Mouse (Mus musculus) brown adipose tissue, adult 24 weeks (tissue): ENCODE results near the gene Cebpa. TPM values are rescaled to one million over a fixed set of nuclear protein-coding genes. Genes with fewer than 3 reads are reported as not detected.

Source experiments
- H3K27ac ChIP-seq: fragments of 200-500 bp; replicated peaks from 2 replicates; pipeline ENCODE4 v1.5.1; 2012; ENCODE audit warnings: low read depth, mild to moderate bottlenecking, low read length
- H3K4me1 ChIP-seq: fragments of 200-500 bp; 2 replicates; pipeline ENCODE4 v1.6.1; 2012; ENCODE audit warnings: low read length, mixed read lengths; ENCODE audit not compliant: control insufficient read depth, insufficient read depth, insufficient read length
- H3K4me3 ChIP-seq: fragments of 200-500 bp; 2 replicates; pipeline ENCODE4 v1.5.1; 2012; ENCODE audit warnings: low read depth, mild to moderate bottlenecking, low read length, moderate library complexity; ENCODE audit not compliant: insufficient read depth
- polyA plus RNA-seq: library from polyadenylated mRNA; stranded (reverse); fragments of >200 nt; gene quantifications from 2 replicates; pipeline ENCODE4 v1.2.4, GENCODE M21; 2012; ENCODE audit not compliant: missing spikeins, insufficient read depth, insufficient read length

Gene Cebpa
- polyA plus RNA-seq, 1 experiment: 435 TPM

GRCm38 (mm10) chr7:35113136-35113535 lies 6.0 kb upstream of the Cebpa start:
- Histone ChIP-seq H3K4me1 (no peaks in the 10 kb centered on the region), H3K27ac (no peak overlapping the region), H3K4me3 (no peak overlapping the region)

- no peak overlapping the region for H3K27ac ChIP-seq
- H3K4me3 ChIP-seq: no peak overlapping the region
- no peaks in the 10 kb centered on the region for H3K4me1 ChIP-seq
Measured at GRCm38 (mm10) chr7:35113721-35114120, 5.4 kb upstream of the Cebpa start.

GRCm38 (mm10) chr7:35116524-35116923 lies 2.6 kb upstream of the Cebpa start:
- Histone ChIP-seq H3K27ac (no peak overlapping the region), H3K4me1 (no peaks in the 10 kb centered on the region), H3K4me3 (no peak overlapping the region)

GRCm38 (mm10) chr7:35117052-35117451 lies 2.0 kb upstream of the Cebpa start:
- Histone ChIP-seq H3K4me1 (no peaks in the 10 kb centered on the region), H3K27ac (no peak overlapping the region), H3K4me3 (no peak overlapping the region; the same call in 1 of the 2 replicates)

- Histone ChIP-seq H3K4me3 (peak overlapping the region; percentile 93), H3K27ac (peak overlapping the region; percentile 89), H3K4me1 (no peaks in the 10 kb centered on the region)
Measured at GRCm38 (mm10) chr7:35117761-35118098, 1.4 kb upstream of the Cebpa start.

- H3K4me3 ChIP-seq: peak overlapping the region; percentile 93
- H3K4me1 ChIP-seq: no peaks in the 10 kb centered on the region
- peak overlapping the region; percentile 89 for H3K27ac ChIP-seq
Measured at GRCm38 (mm10) chr7:35118099-35118781, 853 bp upstream of the Cebpa start.

GRCm38 (mm10) chr7:35119506-35120145 lies 533 bp downstream of the Cebpa start:
- Histone ChIP-seq H3K27ac (peak overlapping the region; percentile 97), H3K4me3 (peak overlapping the region; percentile 93), H3K4me1 (peaks cover 4% of the 10 kb centered on the region; the same call in 1 of the 2 replicates)

GRCm38 (mm10) chr7:35120146-35120691 lies 1.1 kb downstream of the Cebpa start:
- Histone ChIP-seq H3K27ac (peak overlapping the region; percentile 97), H3K4me1 (peaks cover 6% of the 10 kb centered on the region; the same call in 1 of the 2 replicates), H3K4me3 (peak overlapping the region; percentile 93)

GRCm38 (mm10) chr7:35121150-35121549 lies 2.1 kb downstream of the Cebpa start:
- Histone ChIP-seq H3K4me3 (peak overlapping the region; percentile 93), H3K27ac (peak overlapping the region; percentile 97), H3K4me1 (peaks cover 7% of the 10 kb centered on the region)

- Histone ChIP-seq H3K27ac (peak overlapping the region; percentile 97), H3K4me1 (peaks cover 16% of the 10 kb centered on the region), H3K4me3 (peak overlapping the region; percentile 93)
Measured at GRCm38 (mm10) chr7:35122401-35123320, 3.6 kb downstream of the Cebpa start.

GRCm38 (mm10) chr7:35123431-35123953 lies 4.4 kb downstream of the Cebpa start:
- H3K27ac ChIP-seq: peak overlapping the region; percentile 97
- peak overlapping the region; percentile 93 for H3K4me3 ChIP-seq
- H3K4me1 ChIP-seq: peaks cover 20% of the 10 kb centered on the region

GRCm38 (mm10) chr7:35124216-35124615 lies 5.1 kb downstream of the Cebpa start:
- H3K4me1 ChIP-seq: peaks cover 24% of the 10 kb centered on the region
- H3K4me3 ChIP-seq: no peak overlapping the region
- peak overlapping the region; percentile 97 for H3K27ac ChIP-seq

- peak overlapping the region; percentile 97 for H3K27ac ChIP-seq
- peaks cover 26% of the 10 kb centered on the region for H3K4me1 ChIP-seq
- H3K4me3 ChIP-seq: no peak overlapping the region
Measured at GRCm38 (mm10) chr7:35124745-35125144, 5.7 kb downstream of the Cebpa start.

- Histone ChIP-seq H3K27ac (peak overlapping the region; percentile 89), H3K4me3 (no peak overlapping the region), H3K4me1 (peaks cover 29% of the 10 kb centered on the region)
Measured at GRCm38 (mm10) chr7:35125971-35126370, 6.9 kb downstream of the Cebpa start.

GRCm38 (mm10) chr7:35127001-35127400 lies 7.9 kb downstream of the Cebpa start:
- H3K4me3 ChIP-seq: no peak overlapping the region
- peak overlapping the region; percentile 89 for H3K27ac ChIP-seq

More at GRCm38 (mm10) chr7:35127001-35127400, 7.9 kb downstream of the Cebpa start:
- peaks cover 29% of the 10 kb centered on the region for H3K4me1 ChIP-seq
